Mouse (Mus musculus): ENCODE data around the gene Cldn6. TPM values are rescaled to one million over a fixed set of nuclear protein-coding genes. Genes with fewer than 3 reads are reported as not detected.

Gene Cldn6
- total RNA-seq, 2 experiments from 2014 or later = not detected

- DNase-seq = peak; percentile 76
These were observed 3.9 kb upstream of the Cldn6 start for GRCm38 (mm10) chr17:23675127-23675526.

GRCm38 (mm10) chr17:23675564-23676281 lies 3.3 kb upstream of the Cldn6 start:
- peak; percentile 62 to 73 for DNase-seq

GRCm38 (mm10) chr17:23676473-23677031 lies 2.5 kb upstream of the Cldn6 start:
- DNase-seq = peak; percentile 68 to 78

- DNase-seq = peak; percentile 90 to 93
These were observed 1.8 kb upstream of the Cldn6 start, which contains the start of gene Tnfrsf12a for GRCm38 (mm10) chr17:23677236-23677679. Tnfrsf12a (minus strand) TSS chr17:23677468.

- no peak for DNase-seq
These were observed 1.3 kb downstream of the Cldn6 start for GRCm38 (mm10) chr17:23680336-23680735.

GRCm38 (mm10) chr17:23681086-23681485 lies 2.0 kb downstream of the Cldn6 start:
- DNase-seq = no peak

- DNase-seq = no peak
These were observed 3.0 kb downstream of the Cldn6 start for GRCm38 (mm10) chr17:23682092-23682491.

GRCm38 (mm10) chr17:23682530-23682929 lies 3.5 kb downstream of the Cldn6 start:
- DNase-seq = no peak

- no peak for DNase-seq
These were observed 4.2 kb downstream of the Cldn6 start for GRCm38 (mm10) chr17:23683226-23683625.

- no peak for DNase-seq
These were observed 5.0 kb downstream of the Cldn6 start, which contains the start of gene Cldn9 for GRCm38 (mm10) chr17:23683856-23684672. Cldn9 (minus strand) TSS chr17:23684026.

- no peak for DNase-seq
These were observed 15.4 kb downstream of the Cldn6 start for GRCm38 (mm10) chr17:23694491-23694890.

- DNase-seq = no peak
These were observed 16.8 kb downstream of the Cldn6 start for GRCm38 (mm10) chr17:23695801-23696200.

- DNase-seq = peak; percentile 66 to 79
These were observed 20.4 kb downstream of the Cldn6 start for GRCm38 (mm10) chr17:23699131-23700077.

GRCm38 (mm10) chr17:23700079-23700478 lies 21.0 kb downstream of the Cldn6 start:
- peak; percentile 92 to 94 for DNase-seq

- DNase-seq = no peak
These were observed 24.3 kb downstream of the Cldn6 start for GRCm38 (mm10) chr17:23703301-23703700.

GRCm38 (mm10) chr17:23704741-23705140 lies 25.7 kb downstream of the Cldn6 start:
- no peak for DNase-seq

GRCm38 (mm10) chr17:23705525-23706104 lies 26.6 kb downstream of the Cldn6 start:
- DNase-seq = no peak

GRCm38 (mm10) chr17:23706212-23706611 lies 27.2 kb downstream of the Cldn6 start:
- DNase-seq = peak; percentile 58 to 82

- no peak for DNase-seq
These were observed 38.0 kb downstream of the Cldn6 start for GRCm38 (mm10) chr17:23717003-23717402.

- DNase-seq = no peak
These were observed 40.4 kb downstream of the Cldn6 start for GRCm38 (mm10) chr17:23719455-23719854.

GRCm38 (mm10) chr17:23721886-23722285 lies 42.8 kb downstream of the Cldn6 start:
- no peak for DNase-seq
